Mouse (Mus musculus) spleen, adult 2 months (tissue): Measurements from ENCODE around the gene Hacd3. TPM values are rescaled to one million over a fixed set of nuclear protein-coding genes. Genes with fewer than 3 reads are reported as not detected.
A peak's percentile ranks its signal among the peaks of the same experiment; 100 is the strongest.

Experiments
- DNase-seq, 2 experiments: peaks; one replicate each; pipeline versions ENCODE4 v3.0.0 to v3.0.0-alpha.2; 2012 to 2021; ENCODE audit warnings: low spot score in 2 of 2, low read depth in 1 of 2
- H3K27ac ChIP-seq: fragments of 200-500 bp; 2 replicates; pipeline ENCODE4 v1.5.1; 2012; ENCODE audit warnings: low read length, inconsistent platforms; ENCODE audit not compliant: insufficient read depth
- H3K27me3 ChIP-seq: fragments of 200-500 bp; 2 replicates; pipeline ENCODE4 v1.6.1; 2012; ENCODE audit warnings: mild to moderate bottlenecking, moderate library complexity, low read length, inconsistent platforms; ENCODE audit not compliant: control insufficient read depth, insufficient read depth
- H3K36me3 ChIP-seq: fragments of 200-500 bp; 2 replicates; pipeline ENCODE4 v1.6.1; 2012; ENCODE audit warnings: mild to moderate bottlenecking, low read length, inconsistent platforms; ENCODE audit not compliant: control insufficient read depth, insufficient read depth
- H3K4me1 ChIP-seq: fragments of 200-500 bp; 2 replicates; pipeline ENCODE4 v1.6.1; 2011; ENCODE audit warnings: inconsistent platforms; ENCODE audit not compliant: control insufficient read depth, insufficient read depth, insufficient read length
- H3K4me3 ChIP-seq: fragments of 200-500 bp; 2 replicates; pipeline ENCODE4 v1.5.1; 2011; ENCODE audit warnings: mild to moderate bottlenecking, inconsistent platforms; ENCODE audit not compliant: insufficient read depth, insufficient read length; ENCODE audit errors: extremely low read depth
- CTCF ChIP-seq: fragments of 200-500 bp; IDR thresholded peaks from 2 replicates; pipeline ENCODE4 v1.5.1; 2011; ENCODE audit warnings: mild to moderate bottlenecking, inconsistent platforms; ENCODE audit not compliant: insufficient read depth, insufficient read length, insufficient replicate concordance; ENCODE audit errors: extremely low read depth
- POLR2A ChIP-seq: fragments of 200-500 bp; IDR thresholded peaks from 2 replicates; pipeline ENCODE4 v1.6.1; 2011; ENCODE audit warnings: low read depth, low read length, inconsistent platforms
- WGBS: fragments of 180-500 bp; shearing (Covaris S2); methylation state at CpG from one replicate; pipeline ENCODE4 v1.1.7; 2018; 5-methylcytosine and 5-hydroxymethylcytosine counted together
- polyA plus RNA-seq: library from polyadenylated mRNA; depleted of rRNA; stranded (reverse); fragments of >200 nt; gene quantifications from 2 replicates; pipeline ENCODE4 v1.2.3, GENCODE M21; 2012

Hacd3 gene
- polyA plus RNA-seq, 1 experiment = 12.4 TPM

DNA sequence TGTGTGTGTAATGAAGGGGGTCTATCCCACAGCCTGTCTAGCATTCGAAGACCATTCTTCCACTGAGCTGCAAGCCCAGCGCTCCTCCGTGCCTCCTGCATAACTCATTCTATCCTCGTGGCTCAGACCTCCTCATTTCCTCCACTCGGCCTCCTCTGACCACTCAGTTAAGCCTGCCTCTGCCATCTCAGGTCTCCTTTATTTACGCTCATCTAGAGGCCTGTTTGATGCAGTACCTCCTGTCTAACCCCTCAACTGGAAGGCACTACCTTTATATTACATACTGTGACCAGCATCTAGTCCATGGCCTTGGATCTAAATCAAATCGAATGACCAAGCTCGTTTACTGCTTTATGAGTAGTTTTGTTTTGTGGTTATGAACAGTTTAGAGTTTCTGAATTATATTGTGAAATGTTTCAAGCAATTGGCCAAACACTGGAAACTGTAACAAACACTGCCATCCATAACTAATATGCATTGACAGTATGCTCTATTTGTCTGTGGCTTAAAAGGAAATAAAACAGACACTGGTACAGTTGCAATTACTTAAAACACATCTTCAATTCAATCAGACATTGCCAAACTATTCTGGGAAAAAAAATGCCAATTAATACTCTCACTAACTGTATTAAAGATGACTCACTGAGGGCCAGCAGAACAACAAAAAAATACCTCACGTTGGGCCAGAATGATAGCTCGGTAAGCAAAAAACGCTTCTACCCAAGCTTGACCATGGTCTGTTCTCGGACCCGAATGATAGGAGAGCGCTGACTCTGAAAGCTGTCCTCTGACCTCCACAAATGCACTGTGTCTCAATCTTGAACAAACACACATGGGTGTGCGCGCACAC, 4.3 kb downstream of the Hacd3 start:
- H3K27ac ChIP-seq = no peak overlapping the region
- TF ChIP-seq CTCF (no peak), POLR2A (no peak)
- no peaks in the 10 kb centered on the region for H3K36me3 ChIP-seq
- WGBS = 91% methylated on average over 16 of the region's 16 CpGs
- no peak for DNase-seq
- no peak overlapping the region for H3K4me3 ChIP-seq
- no peaks in the 10 kb centered on the region for H3K27me3 ChIP-seq
- H3K4me1 ChIP-seq = no peaks in the 10 kb centered on the region; the same call in 1 of the 2 replicates

DNA sequence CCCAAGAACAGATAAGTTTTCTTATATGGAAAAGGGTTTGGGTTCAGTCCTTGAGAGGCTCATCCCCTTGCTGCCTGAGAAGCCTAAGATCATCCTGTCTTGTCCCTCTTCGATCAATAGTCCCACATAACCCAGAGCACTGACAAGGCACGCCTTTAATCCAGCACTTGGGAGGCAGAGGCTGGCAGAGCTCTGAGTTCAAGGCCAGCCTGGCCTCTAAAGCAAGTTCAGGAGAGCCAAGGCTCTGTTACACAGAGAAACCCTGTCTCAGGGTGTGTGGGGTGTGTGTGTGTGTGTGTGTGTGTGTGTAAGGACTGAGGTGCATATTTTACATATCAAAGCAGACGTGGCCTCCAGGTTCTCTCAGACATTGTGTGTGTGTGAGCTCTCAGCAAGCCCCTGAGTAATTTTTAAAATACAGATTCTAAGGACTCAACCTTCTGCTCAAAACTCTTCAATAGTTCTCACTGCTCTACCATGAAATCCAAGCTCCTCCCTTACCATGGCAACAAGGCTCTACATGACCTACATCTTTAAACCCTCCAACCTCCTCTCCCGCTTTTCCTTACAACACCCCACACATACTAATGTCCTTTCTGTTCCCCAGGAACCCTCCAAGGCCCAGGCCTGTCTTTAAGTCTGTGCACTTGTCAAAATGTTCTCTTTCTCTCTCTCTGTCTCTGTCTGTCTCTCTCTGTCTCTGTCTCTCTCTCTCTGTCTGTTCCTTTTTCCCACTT, 5.1 kb downstream of the Hacd3 start:
- Histone ChIP-seq H3K4me3 (no peak overlapping the region), H3K27me3 (no peaks in the 10 kb centered on the region), H3K27ac (no peak overlapping the region), H3K36me3 (no peaks in the 10 kb centered on the region), H3K4me1 (no peaks in the 10 kb centered on the region)
- 85% methylated on average over 4 of the region's 4 CpGs for WGBS
- no peak for DNase-seq
- TF ChIP-seq CTCF (no peak), POLR2A (no peak)

DNA sequence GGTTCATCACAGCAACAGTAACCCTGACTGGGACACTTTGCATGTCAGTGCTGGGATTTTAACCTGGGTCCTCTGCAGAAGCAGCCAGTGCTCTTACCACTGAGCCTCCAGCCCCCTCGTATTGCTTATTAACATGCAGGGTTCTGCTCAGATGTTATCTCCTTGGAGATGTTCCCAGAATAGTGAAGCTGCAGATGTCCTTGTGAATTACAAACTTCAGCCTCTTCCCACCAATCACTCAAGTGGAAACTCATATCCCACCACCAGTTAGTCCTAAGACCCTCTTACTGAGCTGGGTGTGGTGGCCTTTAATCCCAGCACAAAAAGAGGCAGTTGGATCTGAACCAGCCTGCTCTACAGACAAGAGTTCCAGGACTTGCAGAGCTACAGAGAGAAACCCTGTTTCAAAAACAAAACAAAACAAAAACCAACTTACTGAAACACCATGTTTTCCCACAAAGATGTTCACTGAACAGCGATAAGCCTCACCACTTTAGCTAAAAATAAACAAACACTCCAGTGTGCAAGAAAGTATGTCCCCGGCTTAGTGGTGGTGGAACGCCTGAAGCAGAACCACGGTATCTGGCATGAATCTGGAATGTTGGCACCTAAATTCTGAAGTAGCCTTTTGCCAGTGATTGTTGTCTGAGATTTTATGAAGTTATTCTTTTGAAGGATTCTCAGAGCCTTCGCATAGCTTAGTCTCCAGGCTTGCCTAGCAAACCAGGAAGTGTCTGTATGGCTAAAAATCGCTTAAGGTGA, 5.9 kb downstream of the Hacd3 start:
- no peak for TF ChIP-seq CTCF
- TF ChIP-seq POLR2A = no peak
- no peak for DNase-seq
- Histone ChIP-seq H3K4me3 (no peak overlapping the region), H3K36me3 (no peaks in the 10 kb centered on the region), H3K27me3 (no peaks in the 10 kb centered on the region), H3K27ac (no peak overlapping the region), H3K4me1 (peaks cover 2% of the 10 kb centered on the region; the same call in 1 of the 2 replicates)
- WGBS = 76% methylated on average over 7 of the region's 7 CpGs

DNA sequence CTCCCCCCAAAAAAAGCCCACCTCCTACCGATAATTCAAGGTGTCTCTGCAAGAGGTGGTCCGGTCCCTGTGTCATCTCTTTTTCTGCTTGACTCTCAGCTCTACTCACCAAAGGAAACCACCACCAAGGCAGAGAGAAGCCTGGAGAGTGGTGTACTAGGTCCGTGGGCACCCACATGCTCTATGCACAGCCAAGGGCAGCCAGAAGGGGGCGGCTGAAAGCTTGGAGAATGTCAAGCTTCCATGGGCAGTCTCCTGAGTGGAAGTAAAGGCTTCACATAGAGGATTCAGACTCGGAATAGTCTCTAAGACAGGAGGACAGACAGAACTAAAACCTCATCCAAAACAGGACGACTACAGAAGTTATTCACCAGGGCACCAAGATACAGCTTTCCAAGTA, 10.2 kb downstream of the Hacd3 start:
- H3K36me3 ChIP-seq = peaks cover 3% of the 10 kb centered on the region; the same call in 1 of the 2 replicates
- TF ChIP-seq CTCF (0 out of 2 replicates have a peak, but pooled peaks have one; percentile 27), POLR2A (no peak)
- H3K4me1 ChIP-seq = peaks cover 5% of the 10 kb centered on the region; the same call in 1 of the 2 replicates
- no peak for DNase-seq
- 75% methylated on average over 6 of the region's 6 CpGs for WGBS
- no peaks in the 10 kb centered on the region for H3K27me3 ChIP-seq
- no peak overlapping the region for H3K27ac ChIP-seq
- H3K4me3 ChIP-seq = no peak overlapping the region

DNA sequence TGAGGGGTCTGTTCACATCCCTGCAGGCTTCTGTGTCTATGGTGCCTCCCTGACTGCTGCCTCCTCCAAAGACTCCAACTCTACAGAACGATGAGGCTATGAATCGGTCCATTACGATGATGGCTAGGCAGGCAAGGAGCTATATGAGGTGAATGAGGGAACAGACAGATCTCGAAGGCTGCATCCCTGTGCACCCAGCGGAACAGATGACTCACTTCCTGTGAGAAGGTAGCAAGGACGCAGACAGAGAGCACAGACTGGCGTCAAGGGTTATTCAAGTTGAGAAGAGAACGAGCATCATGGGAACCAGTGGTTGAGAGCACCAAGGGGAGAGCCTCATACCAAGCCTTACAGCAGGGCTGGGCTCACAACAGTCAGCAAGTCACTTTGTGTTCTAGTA, 10.9 kb downstream of the Hacd3 start:
- Histone ChIP-seq H3K4me3 (no peak overlapping the region), H3K4me1 (peaks cover 5% of the 10 kb centered on the region; the same call in 1 of the 2 replicates), H3K27ac (no peak overlapping the region), H3K27me3 (no peaks in the 10 kb centered on the region), H3K36me3 (peaks cover 7% of the 10 kb centered on the region)
- peak; percentile 18 to 59 for DNase-seq
- TF ChIP-seq CTCF (no peak), POLR2A (no peak)
- WGBS = 44% methylated on average over 8 of the region's 8 CpGs

- DNase-seq = no peak
- WGBS = 93% methylated on average over 8 of the region's 8 CpGs
- TF ChIP-seq CTCF (no peak), POLR2A (no peak)
- Histone ChIP-seq H3K36me3 (peaks cover 16% of the 10 kb centered on the region), H3K4me1 (peaks cover 4% of the 10 kb centered on the region; the same call in 1 of the 2 replicates), H3K27ac (no peak overlapping the region), H3K27me3 (no peaks in the 10 kb centered on the region), H3K4me3 (no peak overlapping the region)
These were observed 15.8 kb downstream of the Hacd3 start for GRCm38 (mm10) chr9:65005737-65006136.
